In the genomic region with DNA sequence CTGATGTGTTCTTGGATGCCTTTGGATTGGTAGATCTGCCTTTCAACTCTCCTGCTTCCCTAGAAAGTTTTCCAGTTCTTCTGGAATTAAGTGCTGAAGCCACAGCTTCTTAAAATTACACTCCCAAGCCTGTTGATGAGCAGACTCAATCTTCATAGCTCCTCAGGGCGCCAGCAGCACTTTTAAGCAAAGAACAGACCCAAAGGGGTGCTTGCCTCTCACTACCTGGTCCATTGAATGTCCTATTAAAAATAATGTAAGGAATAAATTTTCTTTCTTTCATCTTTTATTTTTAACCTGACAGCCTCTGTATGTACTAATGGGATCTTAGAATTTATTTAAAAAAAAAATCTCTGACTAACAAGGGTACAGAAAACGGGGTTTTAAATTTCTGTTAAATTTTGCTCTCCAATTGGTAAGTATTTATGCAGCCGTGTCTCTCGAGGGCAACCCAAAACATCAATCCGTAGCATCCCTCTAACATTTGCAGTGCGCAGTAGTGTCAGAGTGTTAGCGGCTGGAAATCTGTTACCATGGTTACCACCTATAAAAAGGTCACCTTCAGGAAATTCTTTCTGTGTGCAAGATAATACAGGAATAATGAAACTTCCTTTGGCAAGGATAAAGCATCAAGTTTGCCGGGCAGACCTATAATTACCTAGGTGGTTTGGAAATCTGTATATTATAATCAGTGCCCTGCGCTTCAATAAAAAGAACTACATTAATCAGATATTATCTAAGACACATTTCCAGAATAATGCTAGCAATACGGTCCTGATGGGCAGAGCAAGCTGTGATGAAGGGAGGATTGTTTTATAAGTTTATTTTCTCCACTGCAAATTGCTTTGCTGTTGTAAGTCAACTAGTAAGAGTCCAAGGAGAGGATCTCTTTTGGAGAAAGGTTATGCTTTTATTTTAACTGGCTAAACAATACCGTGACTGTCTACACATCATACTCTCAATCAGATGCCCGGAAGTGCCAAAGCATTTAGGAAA, we compare ENCODE assay signal across 18 mouse cellular contexts.
DNase-seq lines count a peak whose midpoint lies in the region; ATAC-seq lines count a peak whose summit lies in the region.
"Had no signal": no experiment of that assay in that cellular context is flagged by ENCODE, and none has a peak within 500 bp of the region (broad histone marks: within the 10 kb centered on the region; RNA-seq: fewer than 3 reads in every experiment).

No protein-coding gene starts in this region.

- no peaks in the 10 kb centered on the region; the same call in 1 of the 2 replicates for H3K9me3 ChIP-seq in forebrain, embryonic 13.5 days (replicated peaks)
- peaks cover 5% of the 10 kb centered on the region; the same call in 1 of the 2 replicates for H3K9me3 ChIP-seq in forebrain, embryonic 10.5 days
- H3K9me3 ChIP-seq in hindbrain, embryonic 14.5 days (ENCODE audit: control insufficient read depth, low read length) = no peaks in the 10 kb centered on the region
- no peaks in the 10 kb centered on the region for H3K9me3 ChIP-seq in midbrain, embryonic 16.5 days (replicated peaks; ENCODE audit: control insufficient read depth, low read length, poor library complexity, severe bottlenecking)

- peak; percentile 72 for ATAC-seq in forebrain, embryonic 13.5 days
- ATAC-seq in hindbrain, embryonic 14.5 days (ENCODE audit: low FRiP score) = peak; percentile 77
- ATAC-seq in midbrain, embryonic 16.5 days = peak; percentile 96

- no peak overlapping the region for H3K4me3 ChIP-seq in forebrain, embryonic 13.5 days
- no peak overlapping the region for H3K4me3 ChIP-seq in forebrain, embryonic 10.5 days
- no peak overlapping the region for H3K4me3 ChIP-seq in hindbrain, embryonic 14.5 days (replicated peaks; ENCODE audit: low read length)
- H3K4me3 ChIP-seq in midbrain, embryonic 16.5 days (ENCODE audit: low read depth, low read length) = no peak overlapping the region

- DNase-seq in forebrain, embryonic 10.5 days (ENCODE audit: extremely low spot score, low spot score) = no peak
- peak; percentile 52 for DNase-seq in brain, adult 2 months (ENCODE audit: low read depth, low spot score)
- peak; percentile 70 for DNase-seq in hindbrain, embryonic 14.5 days (ENCODE audit: low spot score)
- no peak for DNase-seq in urinary bladder, adult 2 months (ENCODE audit: low spot score)
- no peak for DNase-seq in cerebellum, postnatal 10 days
- DNase-seq in spleen, adult 12 weeks (ENCODE audit: low spot score) = no peak
- DNase-seq: adrenal gland, postnatal 36 days; cerebellum, adult 9-10 months; gastrocnemius, postnatal 36 days; heart, postnatal 14 days; kidney, adult 9 months; kidney, postnatal 4 days; lung, postnatal 10 days; thymus, postnatal 25 days had no signal

- no peak overlapping the region for H3K4me2 ChIP-seq in forebrain, embryonic 13.5 days
- peak overlapping the region; percentile 10; the same call in 1 of the 2 replicates for H3K4me2 ChIP-seq in hindbrain, embryonic 14.5 days (replicated peaks)
- H3K4me2 ChIP-seq in midbrain, embryonic 16.5 days (ENCODE audit: low read length) = no peak overlapping the region; the same call in 1 of the 2 replicates
- H3K4me2 ChIP-seq: heart, embryonic 11.5 days had no signal

- H3K9ac ChIP-seq in forebrain, embryonic 13.5 days = no peak overlapping the region
- H3K9ac ChIP-seq in hindbrain, embryonic 14.5 days = no peak overlapping the region
- H3K9ac ChIP-seq in midbrain, embryonic 16.5 days (ENCODE audit: low read depth, low read length) = no peak overlapping the region

- 55% methylated on average over 12 of the region's 12 CpGs for WGBS in forebrain, embryonic 13.5 days
- WGBS in forebrain, embryonic 10.5 days = 83% methylated on average over 12 of the region's 12 CpGs
- 44% methylated on average over 12 of the region's 12 CpGs for WGBS in hindbrain, embryonic 14.5 days
- 33% methylated on average over 12 of the region's 12 CpGs for WGBS in midbrain, embryonic 16.5 days

- 0 out of 2 replicates have a peak overlapping the region, but pooled peaks have one; percentile 10 for H3K27ac ChIP-seq in forebrain, embryonic 13.5 days
- H3K27ac ChIP-seq in forebrain, embryonic 10.5 days = no peak overlapping the region
- H3K27ac ChIP-seq in hindbrain, embryonic 14.5 days = peak overlapping the region; percentile 80
- H3K27ac ChIP-seq in midbrain, embryonic 16.5 days (ENCODE audit: low read length) = peak overlapping the region; percentile 82

- no peaks in the 10 kb centered on the region for H3K27me3 ChIP-seq in forebrain, embryonic 13.5 days
- H3K27me3 ChIP-seq in forebrain, embryonic 10.5 days (ENCODE audit: poor library complexity, severe bottlenecking) = no peaks in the 10 kb centered on the region
- H3K27me3 ChIP-seq in hindbrain, embryonic 14.5 days (ENCODE audit: control insufficient read depth, insufficient read depth, low read length) = no peaks in the 10 kb centered on the region
- H3K27me3 ChIP-seq in midbrain, embryonic 16.5 days (ENCODE audit: control insufficient read depth, insufficient read depth, low read depth, low read length) = no peaks in the 10 kb centered on the region
- H3K27me3 ChIP-seq: CH12.LX had no signal

- no peaks in the 10 kb centered on the region for H3K4me1 ChIP-seq in forebrain, embryonic 13.5 days
- no peaks in the 10 kb centered on the region for H3K4me1 ChIP-seq in forebrain, embryonic 10.5 days
- H3K4me1 ChIP-seq in hindbrain, embryonic 14.5 days (replicated peaks; ENCODE audit: control insufficient read depth, insufficient read depth, low read length) = peaks cover 14% of the 10 kb centered on the region; the same call in 1 of the 2 replicates
- H3K4me1 ChIP-seq in midbrain, embryonic 16.5 days (ENCODE audit: control insufficient read depth, insufficient read depth, low read length) = peaks cover 13% of the 10 kb centered on the region

- H3K36me3 ChIP-seq in forebrain, embryonic 13.5 days (ENCODE audit: poor library complexity, severe bottlenecking) = no peaks in the 10 kb centered on the region
- no peaks in the 10 kb centered on the region for H3K36me3 ChIP-seq in forebrain, embryonic 10.5 days (replicated peaks)
- no peaks in the 10 kb centered on the region for H3K36me3 ChIP-seq in hindbrain, embryonic 14.5 days (replicated peaks; ENCODE audit: control insufficient read depth, insufficient read depth)
- H3K36me3 ChIP-seq in midbrain, embryonic 16.5 days (ENCODE audit: control insufficient read depth, insufficient read depth, low read length) = no peaks in the 10 kb centered on the region

Comparison
In these comparisons a context has a peak if more than half of its experiments do, and no peak if none do; other contexts are left out.
1. DNase-seq: peak in brain, adult 2 months (single experiment) and hindbrain, embryonic 14.5 days (single experiment); none in forebrain, embryonic 10.5 days (single experiment), urinary bladder, adult 2 months (single experiment), cerebellum, postnatal 10 days (0 of 2) and spleen, adult 12 weeks (single experiment).
2. Peak in every context shown above with its lines, with median percentiles within 50 percentile points of each other: ATAC-seq.